Mouse (Mus musculus) kidney, postnatal 0 days (tissue): ENCODE data around the gene Mrpl14. TPM values are rescaled to one million over a fixed set of nuclear protein-coding genes. Genes with fewer than 3 reads are reported as not detected.

Experiments
- ATAC-seq: fragments of 200-750 bp; cut with Nextera tagmentation; replicated peaks from 2 replicates; pipeline ENCODE4 v1.8.0; 2017; ENCODE audit warnings: low read depth, moderate number of reproducible peaks, moderate TSS enrichment, moderate library complexity; ENCODE audit not compliant: low FRiP score
- DNase-seq: peaks from one replicate; pipeline ENCODE4 v3.0.0-alpha.2; 2016; ENCODE audit warnings: low spot score
- H3K27ac ChIP-seq: fragments of 300-500 bp; sonication (generic); 2 replicates; pipeline ENCODE4 v1.5.1; 2014; ENCODE audit warnings: mild to moderate bottlenecking
- H3K27me3 ChIP-seq: fragments of 300-500 bp; sonication (generic); 2 replicates; pipeline ENCODE4 v1.6.1; 2014; ENCODE audit warnings: low read length, mixed read lengths; ENCODE audit not compliant: insufficient read depth
- H3K36me3 ChIP-seq: fragments of 300-500 bp; sonication (generic); 2 replicates; pipeline ENCODE4 v1.6.1; 2014; ENCODE audit warnings: low read length, mixed read lengths; ENCODE audit not compliant: insufficient read depth
- H3K4me1 ChIP-seq: fragments of 300-500 bp; sonication (generic); replicated peaks from 2 replicates; pipeline ENCODE4 v1.6.1; 2014; ENCODE audit warnings: antibody characterized with exemption, low read length, mixed read lengths; ENCODE audit not compliant: insufficient read depth
- H3K4me2 ChIP-seq: fragments of 300-500 bp; sonication (generic); 2 replicates; pipeline ENCODE4 v1.6.1; 2014; ENCODE audit warnings: mild to moderate bottlenecking, low read length, moderate library complexity, mixed read lengths
- H3K4me3 ChIP-seq: fragments of 300-500 bp; sonication (generic); replicated peaks from 2 replicates; pipeline ENCODE4 v1.5.1; 2014; ENCODE audit warnings: low read depth, low read length
- H3K9ac ChIP-seq: fragments of 300-500 bp; sonication (generic); 2 replicates; pipeline ENCODE4 v1.6.1; 2014; ENCODE audit warnings: low read depth, low read length
- H3K9me3 ChIP-seq: fragments of 300-500 bp; sonication (generic); replicated peaks from 2 replicates; pipeline ENCODE4 v1.6.1; 2016; ENCODE audit warnings: low read length, inconsistent platforms, mixed read lengths
- CTCF ChIP-seq: IDR thresholded peaks from 2 replicates; pipeline ENCODE4 v1.5.1; 2016; ENCODE audit warnings: antibody characterized with exemption, low read depth, mild to moderate bottlenecking, moderate library complexity
- WGBS: fragments of 180-500 bp; shearing (Covaris S2); extraction: QIAGEN DNeasy Blood & Tissue Kit; methylation state at CpG from one replicate; pipeline ENCODE4 v1.1.7; 2014; 5-methylcytosine and 5-hydroxymethylcytosine counted together
- polyA plus RNA-seq: library from polyadenylated mRNA; unstranded; fragments of >200 nt; fragmentation: Nextera tagmentation; extraction: Ambion mirVana; gene quantifications from 2 replicates; pipeline ENCODE4 v1.2.1, GENCODE M21; 2015

The Mrpl14 gene
- polyA plus RNA-seq, 1 experiment from 2014 or later = 160 TPM

GRCm38 (mm10) chr17:45708179-45708578, 22.1 kb downstream of the Mrpl14 start:
- no peaks in the 10 kb centered on the region for H3K9me3 ChIP-seq
- no peaks in the 10 kb centered on the region for H3K36me3 ChIP-seq
- 77% methylated on average over 7 of the region's 8 CpGs for WGBS
- H3K27ac ChIP-seq = no peak overlapping the region
- H3K9ac ChIP-seq = no peak overlapping the region
- H3K4me1 ChIP-seq = no peaks in the 10 kb centered on the region
- no peaks in the 10 kb centered on the region for H3K27me3 ChIP-seq
- DNase-seq = no peak
- no peak for TF ChIP-seq CTCF
- ATAC-seq = no peak
- no peak overlapping the region for H3K4me3 ChIP-seq
- no peak overlapping the region for H3K4me2 ChIP-seq

GRCm38 (mm10) chr17:45709829-45710228, 23.7 kb downstream of the Mrpl14 start:
- 49% methylated on average over 3 of the region's 3 CpGs for WGBS
- H3K4me2 ChIP-seq = no peak overlapping the region
- H3K4me3 ChIP-seq = no peak overlapping the region
- H3K27me3 ChIP-seq = no peaks in the 10 kb centered on the region
- H3K9me3 ChIP-seq = no peaks in the 10 kb centered on the region
- H3K36me3 ChIP-seq = no peaks in the 10 kb centered on the region
- H3K27ac ChIP-seq = no peak overlapping the region
- H3K9ac ChIP-seq = no peak overlapping the region
- no peak for TF ChIP-seq CTCF
- ATAC-seq = no peak
- no peaks in the 10 kb centered on the region for H3K4me1 ChIP-seq
- no peak for DNase-seq

GRCm38 (mm10) chr17:45710407-45710806, 24.3 kb downstream of the Mrpl14 start:
- DNase-seq = no peak
- Histone ChIP-seq H3K9me3 (no peaks in the 10 kb centered on the region), H3K4me1 (no peaks in the 10 kb centered on the region), H3K27ac (no peak overlapping the region), H3K27me3 (no peaks in the 10 kb centered on the region), H3K9ac (no peak overlapping the region), H3K36me3 (no peaks in the 10 kb centered on the region), H3K4me2 (no peak overlapping the region), H3K4me3 (no peak overlapping the region)
- WGBS = 74% methylated on average over 8 of the region's 8 CpGs
- ATAC-seq = no peak
- TF ChIP-seq CTCF = no peak

- WGBS = 50% methylated on average over 3 of the region's 3 CpGs
Observed at GRCm38 (mm10) chr17:45711525-45711924, 25.4 kb downstream of the Mrpl14 start.

GRCm38 (mm10) chr17:45718323-45718722, 32.2 kb downstream of the Mrpl14 start:
- DNase-seq = peak; percentile 80
- no peak overlapping the region for H3K9ac ChIP-seq
- peak; percentile 82 for TF ChIP-seq CTCF
- H3K4me2 ChIP-seq = no peak overlapping the region
- no peaks in the 10 kb centered on the region for H3K36me3 ChIP-seq
- no peaks in the 10 kb centered on the region for H3K9me3 ChIP-seq
- H3K4me3 ChIP-seq = no peak overlapping the region
- 12% methylated on average over 10 of the region's 10 CpGs for WGBS
- peak; percentile 23; the same call in 1 of the 2 replicates for ATAC-seq
- H3K4me1 ChIP-seq = 0 out of 2 replicates have a peak, but pooled peaks cover 4% of the 10 kb centered on the region
- no peak overlapping the region for H3K27ac ChIP-seq
- H3K27me3 ChIP-seq = no peaks in the 10 kb centered on the region

More at GRCm38 (mm10) chr17:45711525-45711924, 25.4 kb downstream of the Mrpl14 start:
- H3K4me2 ChIP-seq = no peak overlapping the region
- no peaks in the 10 kb centered on the region for H3K4me1 ChIP-seq
- H3K4me3 ChIP-seq = no peak overlapping the region
- H3K9ac ChIP-seq = no peak overlapping the region
- DNase-seq = no peak
- TF ChIP-seq CTCF = no peak
- H3K9me3 ChIP-seq = no peaks in the 10 kb centered on the region
- H3K27me3 ChIP-seq = no peaks in the 10 kb centered on the region
- H3K36me3 ChIP-seq = no peaks in the 10 kb centered on the region
- H3K27ac ChIP-seq = no peak overlapping the region
- no peak for ATAC-seq

- DNase-seq (peak; percentile 91), ATAC-seq (peak; percentile 46; the same call in 1 of the 2 replicates)
- no peaks in the 10 kb centered on the region for H3K4me1 ChIP-seq
- H3K4me2 ChIP-seq = peak overlapping the region; percentile 82
- H3K4me3 ChIP-seq = peak overlapping the region; percentile 42
- peak overlapping the region; percentile 47; the same call in 1 of the 2 replicates for H3K27ac ChIP-seq
- no peaks in the 10 kb centered on the region for H3K36me3 ChIP-seq
- no peaks in the 10 kb centered on the region for H3K27me3 ChIP-seq
- WGBS = 2% methylated on average over 25 of the region's 25 CpGs
- H3K9me3 ChIP-seq = no peaks in the 10 kb centered on the region
- H3K9ac ChIP-seq = peak overlapping the region; percentile 66
- TF ChIP-seq CTCF = peak; percentile 97
Observed at GRCm38 (mm10) chr17:45723732-45724573, 37.8 kb downstream of the Mrpl14 start.
